Mouse (Mus musculus): ENCODE measurements at regions not wholly inside any gene's neighbourhood (a gene's known extent, or its start where the extent isn't known, plus 50 kb on each side); places are given as distances from the start of the nearest gene placed in this dataset.

GRCm38 (mm10) chr13:28426085-28426484 lies 168.8 kb downstream of the Gm11361 start:
- WGBS = 74% methylated on average over 4 of the region's 4 CpGs
- DNase-seq = peak; percentile 69
- Histone ChIP-seq H3K27me3 (ENCODE audit: control insufficient read depth, insufficient read depth, low read length) (no peaks in the 10 kb centered on the region), H3K27ac (ENCODE audit: control insufficient read depth, insufficient read depth, low read length) (no peak overlapping the region), H3K4me1 (replicated peaks; ENCODE audit: control insufficient read depth, insufficient read depth, low read length) (peaks cover 17% of the 10 kb centered on the region), H3K36me3 (ENCODE audit: control insufficient read depth, insufficient read depth, low read length) (no peaks in the 10 kb centered on the region), H3K4me3 (ENCODE audit: control insufficient read depth, insufficient read depth, low read length) (no peak overlapping the region)
- TF ChIP-seq CTCF (IDR thresholded peaks at IDR 0.05; ENCODE audit: borderline replicate concordance, control insufficient read depth, extremely low read depth, insufficient read depth, low read length, poor library complexity) (no peak), POLR2A (IDR thresholded peaks at IDR 0.05; ENCODE audit: control insufficient read depth, extremely low read depth, insufficient read depth, low read length, poor library complexity) (no peak)

GRCm38 (mm10) chr13:28425116-28425515 lies 167.8 kb downstream of the Gm11361 start:
- no peak overlapping the region for H3K4me3 ChIP-seq (ENCODE audit: control insufficient read depth, insufficient read depth, low read length)
- no peak for TF ChIP-seq POLR2A (IDR thresholded peaks at IDR 0.05; ENCODE audit: control insufficient read depth, extremely low read depth, insufficient read depth, low read length, poor library complexity)
- no peak for TF ChIP-seq CTCF (IDR thresholded peaks at IDR 0.05; ENCODE audit: borderline replicate concordance, control insufficient read depth, extremely low read depth, insufficient read depth, low read length, poor library complexity)
- peaks cover 18% of the 10 kb centered on the region for H3K4me1 ChIP-seq (replicated peaks; ENCODE audit: control insufficient read depth, insufficient read depth, low read length)
- no peaks in the 10 kb centered on the region for H3K36me3 ChIP-seq (ENCODE audit: control insufficient read depth, insufficient read depth, low read length)
- WGBS = 87% methylated on average over 3 of the region's 3 CpGs
- no peak for DNase-seq
- H3K27ac ChIP-seq (ENCODE audit: control insufficient read depth, insufficient read depth, low read length) = no peak overlapping the region
- H3K27me3 ChIP-seq (ENCODE audit: control insufficient read depth, insufficient read depth, low read length) = no peaks in the 10 kb centered on the region

- no peak for DNase-seq
- peaks cover 18% of the 10 kb centered on the region for H3K4me1 ChIP-seq (replicated peaks; ENCODE audit: control insufficient read depth, insufficient read depth, low read length)
- TF ChIP-seq CTCF (IDR thresholded peaks at IDR 0.05; ENCODE audit: borderline replicate concordance, control insufficient read depth, extremely low read depth, insufficient read depth, low read length, poor library complexity) = no peak
- no peak overlapping the region for H3K27ac ChIP-seq (ENCODE audit: control insufficient read depth, insufficient read depth, low read length)
- no peak overlapping the region for H3K4me3 ChIP-seq (ENCODE audit: control insufficient read depth, insufficient read depth, low read length)
- WGBS = 78% methylated on average over 8 of the region's 8 CpGs
- no peaks in the 10 kb centered on the region for H3K36me3 ChIP-seq (ENCODE audit: control insufficient read depth, insufficient read depth, low read length)
- no peaks in the 10 kb centered on the region for H3K27me3 ChIP-seq (ENCODE audit: control insufficient read depth, insufficient read depth, low read length)
Measured at GRCm38 (mm10) chr13:28424446-28425059, 167.2 kb downstream of the Gm11361 start.

GRCm38 (mm10) chr13:28421309-28421708 lies 164.0 kb downstream of the Gm11361 start:
- Histone ChIP-seq H3K4me1 (replicated peaks; ENCODE audit: control insufficient read depth, insufficient read depth, low read length) (peaks cover 32% of the 10 kb centered on the region), H3K27ac (ENCODE audit: control insufficient read depth, insufficient read depth, low read length) (no peak overlapping the region), H3K27me3 (ENCODE audit: control insufficient read depth, insufficient read depth, low read length) (no peaks in the 10 kb centered on the region), H3K36me3 (ENCODE audit: control insufficient read depth, insufficient read depth, low read length) (no peaks in the 10 kb centered on the region), H3K4me3 (ENCODE audit: control insufficient read depth, insufficient read depth, low read length) (no peak overlapping the region)
- 93% methylated on average over 3 of the region's 3 CpGs for WGBS
- no peak for DNase-seq
- no peak for TF ChIP-seq CTCF (IDR thresholded peaks at IDR 0.05; ENCODE audit: borderline replicate concordance, control insufficient read depth, extremely low read depth, insufficient read depth, low read length, poor library complexity)
- TF ChIP-seq POLR2A (IDR thresholded peaks at IDR 0.05; ENCODE audit: control insufficient read depth, extremely low read depth, insufficient read depth, low read length, poor library complexity) = no peak

GRCm38 (mm10) chr13:28420636-28421035 lies 163.3 kb downstream of the Gm11361 start:
- no peaks in the 10 kb centered on the region for H3K27me3 ChIP-seq (ENCODE audit: control insufficient read depth, insufficient read depth, low read length)
- no peak overlapping the region for H3K4me3 ChIP-seq (ENCODE audit: control insufficient read depth, insufficient read depth, low read length)
- no peaks in the 10 kb centered on the region for H3K36me3 ChIP-seq (ENCODE audit: control insufficient read depth, insufficient read depth, low read length)
- 92% methylated on average over 3 of the region's 3 CpGs for WGBS
- no peak for DNase-seq
- TF ChIP-seq CTCF (IDR thresholded peaks at IDR 0.05; ENCODE audit: borderline replicate concordance, control insufficient read depth, extremely low read depth, insufficient read depth, low read length, poor library complexity) (no peak), POLR2A (IDR thresholded peaks at IDR 0.05; ENCODE audit: control insufficient read depth, extremely low read depth, insufficient read depth, low read length, poor library complexity) (no peak)
- H3K4me1 ChIP-seq (replicated peaks; ENCODE audit: control insufficient read depth, insufficient read depth, low read length) = peaks cover 33% of the 10 kb centered on the region
- no peak overlapping the region for H3K27ac ChIP-seq (ENCODE audit: control insufficient read depth, insufficient read depth, low read length)

GRCm38 (mm10) chr13:28419950-28420381 lies 162.6 kb downstream of the Gm11361 start:
- TF ChIP-seq POLR2A (IDR thresholded peaks at IDR 0.05; ENCODE audit: control insufficient read depth, extremely low read depth, insufficient read depth, low read length, poor library complexity) (peak; percentile 68; the same call in 1 of the 2 replicates), CTCF (IDR thresholded peaks at IDR 0.05; ENCODE audit: borderline replicate concordance, control insufficient read depth, extremely low read depth, insufficient read depth, low read length, poor library complexity) (no peak)
- Histone ChIP-seq H3K27me3 (ENCODE audit: control insufficient read depth, insufficient read depth, low read length) (no peaks in the 10 kb centered on the region), H3K27ac (ENCODE audit: control insufficient read depth, insufficient read depth, low read length) (peak overlapping the region; percentile 98), H3K36me3 (ENCODE audit: control insufficient read depth, insufficient read depth, low read length) (no peaks in the 10 kb centered on the region), H3K4me3 (ENCODE audit: control insufficient read depth, insufficient read depth, low read length) (peak overlapping the region; percentile 64), H3K4me1 (replicated peaks; ENCODE audit: control insufficient read depth, insufficient read depth, low read length) (peaks cover 32% of the 10 kb centered on the region)
- DNase-seq = peak; percentile 75
- WGBS = 13% methylated on average over 16 of the region's 16 CpGs

Measured in thymus, adult 2 months (tissue).